Mouse (Mus musculus): ENCODE measurements at regions not wholly inside any gene's neighbourhood (a gene's known extent, or its start where the extent isn't known, plus 50 kb on each side); places are given as distances from the start of the nearest gene placed in this dataset.

GRCm38 (mm10) chr8:53775511-53775910 is 136.6 kb upstream of the Neil3 start:
- TF ChIP-seq CTCF (IDR thresholded peaks at IDR 0.05; ENCODE audit: low read depth, low read length) (no peak), POLR2A (IDR thresholded peaks at IDR 0.05; ENCODE audit: extremely low read depth, insufficient read depth, low read length) (no peak)
